Mouse (Mus musculus) lung, adult 2 months (tissue): ENCODE results near the gene Nalcn.

ENCODE experiments used
- CTCF ChIP-seq: fragments of 200-500 bp; IDR thresholded peaks from 2 replicates; pipeline ENCODE4 v1.5.1; 2011; ENCODE audit warnings: mild to moderate bottlenecking, low read length, control low read depth; ENCODE audit not compliant: insufficient read depth
- POLR2A ChIP-seq: fragments of 200-500 bp; IDR thresholded peaks from 2 replicates; pipeline ENCODE4 v1.6.1; 2011; ENCODE audit warnings: low read depth, mild to moderate bottlenecking, control low read depth, low read length, borderline replicate concordance; ENCODE audit errors: extremely low read depth

DNA sequence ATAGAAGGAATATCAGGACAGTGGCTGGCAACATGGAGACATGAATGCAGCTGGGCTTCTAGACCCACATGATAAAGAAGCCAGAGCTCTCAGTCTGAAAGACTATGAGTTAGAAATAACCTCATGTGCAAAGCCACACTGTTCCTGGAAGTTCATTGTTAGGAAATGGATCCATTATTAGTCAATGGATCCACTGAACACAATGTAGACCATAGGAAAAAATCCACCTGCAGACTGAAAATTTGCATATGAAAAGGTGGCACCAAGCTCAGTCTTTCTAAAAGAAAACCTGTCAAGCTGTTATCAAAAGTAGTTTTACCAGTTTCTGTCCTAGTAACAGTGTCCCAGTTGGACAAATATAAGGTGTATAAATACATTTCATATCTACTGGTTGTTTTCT lies 39.5 kb downstream of the Nalcn start:
- no peak for TF ChIP-seq CTCF
- no peak for TF ChIP-seq POLR2A
